Mouse (Mus musculus): Measurements from ENCODE around the gene Pfkl.

- TF ChIP-seq CTCF (IDR thresholded peaks at IDR 0.05; ENCODE audit: extremely low read depth, insufficient read depth, insufficient read length, insufficient replicate concordance) (no peak), POLR2A (IDR thresholded peaks at IDR 0.05; ENCODE audit: low read depth, low read length) (no peak)
These were observed 32.2 kb upstream of the Pfkl start for GRCm38 (mm10) chr10:78042096-78042495.
